Mouse (Mus musculus) spleen, embryonic (tissue): Measurements from ENCODE around the gene Slc22a23.

Experiments used
- CTCF ChIA-PET: fragments of 350-600 bp; sonication (Branson Sonifier 250); formaldehyde crosslinking; loops from one replicate; lab custom pipeline; 2022; lab: Charles Lee

Slc22a23 gene

GRCm38 (mm10) chr13:34185371-34185770 lies 159.6 kb downstream of the Slc22a23 start:
- CTCF ChIA-PET: no interaction called here

GRCm38 (mm10) chr13:34181624-34182023 lies 163.4 kb downstream of the Slc22a23 start:
- CTCF ChIA-PET: no interaction called here

GRCm38 (mm10) chr13:34174025-34174424 lies 171.0 kb downstream of the Slc22a23 start:
- CTCF ChIA-PET: no interaction called here

- CTCF ChIA-PET: interaction anchor here (0.7 to 1.0 kb wide), 2 partner anchors 11 to 114 kb away, joined by 3 read pairs; no protein-coding TSS in a partner anchor
Observed at GRCm38 (mm10) chr13:34163304-34163975, 181.5 kb downstream of the Slc22a23 start.

- CTCF ChIA-PET: interaction anchor here (0.6 to 1.8 kb wide), 4 partner anchors 12 to 1492 kb away, joined by 3 to 4 read pairs (median 3); partner anchors contain the start of gene Tubb2b
Observed at GRCm38 (mm10) chr13:34162491-34163303, 182.3 kb downstream of the Slc22a23 start, which contains the start of gene Psmg4. Gene Psmg4 (plus strand): TSS chr13:34162964.

- CTCF ChIA-PET: no interaction called here
Observed at GRCm38 (mm10) chr13:34159926-34160325, 185.1 kb downstream of the Slc22a23 start.

GRCm38 (mm10) chr13:34157596-34158157 lies 187.3 kb downstream of the Slc22a23 start:
- CTCF ChIA-PET: no interaction called here

- CTCF ChIA-PET: no interaction called here
Observed at GRCm38 (mm10) chr13:34156840-34157185, 188.2 kb downstream of the Slc22a23 start.

GRCm38 (mm10) chr13:34156133-34156839 lies 188.7 kb downstream of the Slc22a23 start:
- CTCF ChIA-PET: no interaction called here

- CTCF ChIA-PET: interaction anchor here (2.1 kb wide), 1 partner anchor 109 kb away, joined by 8 read pairs; no protein-coding TSS in a partner anchor
Observed at GRCm38 (mm10) chr13:34154931-34155272, 190.1 kb downstream of the Slc22a23 start.

GRCm38 (mm10) chr13:34154217-34154930 lies 190.6 kb downstream of the Slc22a23 start:
- CTCF ChIA-PET: interaction anchor here (0.9 to 2.1 kb wide), 2 partner anchors 104 to 108 kb away, joined by 3 to 8 read pairs; no protein-coding TSS in a partner anchor

- CTCF ChIA-PET: interaction anchor here (0.9 to 2.1 kb wide), 2 partner anchors 103 to 107 kb away, joined by 3 to 8 read pairs; no protein-coding TSS in a partner anchor
Observed at GRCm38 (mm10) chr13:34153254-34154011, 191.5 kb downstream of the Slc22a23 start.

GRCm38 (mm10) chr13:34152695-34153094 lies 192.3 kb downstream of the Slc22a23 start:
- CTCF ChIA-PET: interaction anchor here (0.7 kb wide), 1 partner anchor 109 kb away, joined by 5 read pairs; no protein-coding TSS in a partner anchor

- CTCF ChIA-PET: no interaction called here
Observed at GRCm38 (mm10) chr13:34151425-34151824, 193.6 kb downstream of the Slc22a23 start.

GRCm38 (mm10) chr13:34150271-34151027 lies 194.5 kb downstream of the Slc22a23 start:
- CTCF ChIA-PET: no interaction called here

GRCm38 (mm10) chr13:34149463-34150176 lies 195.4 kb downstream of the Slc22a23 start:
- CTCF ChIA-PET: interaction anchor here (0.6 kb wide), 1 partner anchor 221 kb away, joined by 3 read pairs; no protein-coding TSS in a partner anchor

GRCm38 (mm10) chr13:34148767-34149392 lies 196.1 kb downstream of the Slc22a23 start:
- CTCF ChIA-PET: interaction anchor here (0.6 kb wide), 1 partner anchor 220 kb away, joined by 3 read pairs; no protein-coding TSS in a partner anchor

- CTCF ChIA-PET: interaction anchor here (0.8 kb wide), 1 partner anchor 99 kb away, joined by 5 read pairs; no protein-coding TSS in a partner anchor
Observed at GRCm38 (mm10) chr13:34148181-34148580, 196.8 kb downstream of the Slc22a23 start.
